Mouse (Mus musculus) spleen, embryonic (tissue): ENCODE results near the gene E130114P18Rik.

Source experiments
- CTCF ChIA-PET: fragments of 350-600 bp; sonication (Branson Sonifier 250); formaldehyde crosslinking; loops from one replicate; lab custom pipeline; 2022; lab: Charles Lee

Gene E130114P18Rik

DNA sequence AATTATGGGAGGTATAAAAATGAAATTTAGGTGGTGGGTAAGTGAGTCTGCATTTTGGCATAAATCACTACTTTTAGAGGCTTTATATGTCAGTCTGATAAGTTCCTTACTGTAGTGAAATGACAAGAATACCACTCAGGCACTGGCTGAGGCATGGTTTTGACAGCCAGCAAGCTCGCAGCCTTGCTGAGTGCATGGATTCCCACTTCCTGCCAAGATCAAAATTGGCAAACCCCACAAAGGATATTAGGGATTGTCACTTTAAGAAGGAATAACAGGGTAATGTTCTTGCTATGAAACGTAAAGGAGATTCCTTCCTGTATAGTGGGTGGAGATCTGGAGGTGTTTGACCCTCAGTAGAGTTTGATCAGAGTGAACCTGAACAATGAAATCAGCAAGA is 27.4 kb upstream of the E130114P18Rik start:
- CTCF ChIA-PET: no interaction called here

DNA sequence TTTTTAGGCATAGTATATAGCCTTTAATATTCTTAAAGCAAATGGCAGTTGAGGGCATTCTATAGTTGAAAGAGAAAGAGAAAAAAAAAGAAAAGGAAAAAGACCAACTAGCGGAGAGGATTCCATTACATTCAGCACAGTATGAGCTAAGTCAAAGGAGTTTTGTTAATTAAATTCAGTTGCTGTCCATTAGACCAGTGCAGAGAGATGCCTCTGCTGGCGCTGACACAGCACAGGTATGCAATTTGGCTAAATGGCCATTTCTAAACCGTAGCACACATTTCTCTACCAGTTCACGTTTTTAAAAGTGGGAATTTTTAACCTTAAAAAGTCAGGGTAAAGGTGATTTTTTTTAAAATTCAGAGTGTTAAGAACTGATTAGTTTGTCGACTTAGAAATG is 26.8 kb upstream of the E130114P18Rik start:
- CTCF ChIA-PET: no interaction called here

DNA sequence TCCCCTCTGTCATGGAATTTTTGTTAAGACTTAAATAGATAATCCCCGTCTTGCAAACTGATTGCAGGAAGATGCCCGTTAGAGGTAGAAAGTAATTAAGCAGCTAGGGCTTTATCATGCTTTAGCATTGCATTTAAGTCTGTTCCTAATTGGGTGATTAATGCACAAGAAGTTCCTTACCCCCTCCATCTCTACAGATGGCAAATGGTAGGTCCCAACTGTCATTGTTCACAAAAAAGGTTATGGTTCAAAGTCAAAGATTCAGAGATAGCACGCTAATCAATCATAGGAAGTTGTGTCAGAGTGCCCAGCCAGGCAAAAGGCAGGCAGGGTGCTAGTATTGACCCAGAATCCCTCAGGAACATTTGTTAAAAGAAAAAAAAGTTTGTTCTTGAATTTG is 25.9 kb upstream of the E130114P18Rik start:
- CTCF ChIA-PET: no interaction called here

DNA sequence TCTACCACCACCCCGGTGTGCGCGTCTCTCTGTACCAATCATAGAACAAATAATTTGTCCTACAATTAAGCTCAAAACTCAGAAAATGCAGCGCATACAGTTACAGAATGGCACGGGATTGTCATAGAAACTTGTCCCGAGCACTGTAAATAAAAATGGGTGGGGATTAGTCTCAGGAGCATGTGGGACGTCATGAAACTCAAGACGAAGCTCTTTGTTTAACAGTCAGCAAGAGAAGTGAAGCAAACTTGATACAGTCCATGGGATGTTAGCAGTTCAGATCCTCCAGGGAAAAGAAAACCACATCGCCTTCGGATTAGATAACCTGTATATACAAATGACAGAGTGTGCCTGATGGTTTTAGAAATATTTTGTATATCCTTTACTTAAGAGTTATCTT is 18.6 kb upstream of the E130114P18Rik start:
- CTCF ChIA-PET: no interaction called here

DNA sequence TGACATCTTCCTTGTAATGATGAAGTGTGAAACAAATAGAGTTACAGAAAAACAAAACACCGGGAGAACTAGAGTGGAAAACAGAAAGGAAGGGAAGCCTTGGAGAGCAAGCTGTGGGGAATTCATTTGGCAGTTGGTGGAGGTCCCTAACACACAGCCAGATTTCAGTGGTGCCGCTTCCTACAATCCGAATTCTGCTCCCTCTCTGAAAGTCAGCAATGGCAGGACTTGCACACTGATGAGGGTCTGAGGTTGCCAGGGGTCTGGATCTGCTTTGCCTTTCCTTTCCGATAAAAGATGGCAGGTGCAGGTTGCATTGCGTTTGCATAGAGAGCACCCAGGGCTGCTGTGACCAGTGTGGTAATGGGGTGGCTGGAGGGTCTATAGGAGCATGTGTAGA is 18.1 kb upstream of the E130114P18Rik start:
- CTCF ChIA-PET: no interaction called here

DNA sequence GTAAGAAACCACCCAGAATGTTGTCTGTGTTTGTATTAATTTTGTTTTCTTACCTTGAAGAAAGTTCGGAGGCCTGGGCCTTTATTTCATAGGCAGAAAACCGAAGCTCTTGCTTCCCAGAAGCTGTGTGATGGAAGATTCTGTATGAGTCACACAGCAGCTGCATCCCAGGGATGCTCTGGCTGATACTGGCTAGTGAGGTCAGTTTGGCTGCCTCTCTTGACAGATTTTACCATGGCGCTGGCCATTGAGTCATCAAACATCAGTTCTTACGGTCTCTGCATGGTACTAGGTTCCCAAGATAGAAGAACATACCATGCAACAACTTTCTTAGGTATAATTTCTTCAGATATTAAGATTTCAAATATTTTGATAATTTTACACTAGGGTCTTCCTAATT is 17.0 kb upstream of the E130114P18Rik start:
- CTCF ChIA-PET: no interaction called here

DNA sequence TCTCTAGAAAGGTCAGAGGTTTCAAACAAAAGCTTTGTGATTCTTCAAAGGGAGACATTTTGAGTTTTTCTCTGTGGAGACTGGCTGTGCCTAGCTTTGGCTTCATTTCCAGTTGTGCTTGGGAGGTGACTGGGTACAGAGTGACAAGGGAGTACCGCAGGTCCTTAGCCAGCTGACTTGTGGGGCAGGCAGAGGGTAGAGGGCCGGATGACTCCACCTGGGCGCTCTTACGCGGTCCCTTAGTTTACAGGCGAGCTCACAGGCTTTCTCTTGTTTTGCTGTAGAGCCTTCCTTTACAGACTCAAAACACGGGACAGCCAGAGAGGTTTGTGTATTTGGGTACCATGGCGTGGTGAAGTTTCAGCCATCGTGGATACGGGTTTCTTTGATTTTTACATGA is 16.1 kb upstream of the E130114P18Rik start:
- CTCF ChIA-PET: no interaction called here

DNA sequence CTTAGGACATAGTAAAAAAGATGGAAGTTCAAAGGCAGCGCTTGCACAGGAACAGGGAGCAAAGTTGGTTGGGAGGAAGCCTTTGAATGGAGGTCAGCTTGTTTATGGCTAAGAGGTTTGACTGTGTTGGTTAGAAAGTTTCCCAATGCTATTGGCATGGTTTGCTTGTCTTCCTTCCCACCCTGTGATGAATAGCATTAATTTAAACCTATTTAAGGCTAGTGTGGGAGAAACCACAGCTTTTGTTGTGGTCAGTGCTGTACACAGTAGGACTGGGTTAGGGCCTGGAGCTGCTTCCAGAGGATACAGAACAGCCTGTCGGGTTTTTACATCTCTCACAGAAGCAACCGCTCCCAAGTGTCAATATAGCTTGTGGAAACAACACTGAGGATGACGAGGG is 10.7 kb upstream of the E130114P18Rik start:
- CTCF ChIA-PET: interaction anchor here (0.5 to 0.9 kb wide), 2 partner anchors 10 to 16 kb away, joined by 3 to 6 read pairs; partner anchors contain the start of gene Nfia

DNA sequence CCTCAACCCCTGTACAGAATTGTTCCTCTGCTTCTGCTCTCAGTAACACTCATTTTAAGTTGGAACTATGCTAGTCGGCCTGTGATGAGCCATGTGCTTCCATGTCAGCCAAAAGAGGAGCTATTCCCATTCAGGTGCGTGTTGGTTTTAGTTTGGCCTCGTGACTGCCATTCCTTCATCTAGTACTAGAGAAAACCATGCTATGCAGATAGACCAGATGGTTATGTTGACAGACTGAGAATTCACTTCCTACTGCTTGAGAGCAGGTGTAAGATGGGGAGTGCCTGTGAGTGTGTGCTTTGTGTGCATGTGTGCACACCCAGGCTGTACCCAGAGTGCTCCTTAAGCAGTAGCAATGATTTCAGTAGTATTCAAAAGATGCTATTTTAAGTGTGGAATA is 9.6 kb upstream of the E130114P18Rik start:
- CTCF ChIA-PET: no interaction called here

DNA sequence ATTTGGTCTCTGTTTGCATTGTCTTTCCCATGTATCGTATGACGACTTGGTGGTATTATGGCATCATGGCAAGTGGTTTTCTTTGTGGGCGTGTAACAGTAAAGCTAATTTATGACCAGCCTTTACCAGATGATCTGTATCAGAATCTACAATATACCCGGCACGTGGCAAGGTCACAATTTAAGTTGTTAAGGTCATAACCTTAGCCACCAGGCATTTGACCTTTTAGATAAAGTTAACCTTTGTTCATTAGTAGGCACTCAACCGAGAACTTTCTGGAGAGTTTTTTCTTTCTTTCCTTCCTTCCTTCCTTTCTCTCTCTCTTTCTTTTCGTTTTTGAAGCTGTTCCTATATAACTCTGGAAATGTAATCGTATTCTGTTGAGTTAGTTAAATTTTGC is 8.7 kb upstream of the E130114P18Rik start:
- CTCF ChIA-PET: no interaction called here

DNA sequence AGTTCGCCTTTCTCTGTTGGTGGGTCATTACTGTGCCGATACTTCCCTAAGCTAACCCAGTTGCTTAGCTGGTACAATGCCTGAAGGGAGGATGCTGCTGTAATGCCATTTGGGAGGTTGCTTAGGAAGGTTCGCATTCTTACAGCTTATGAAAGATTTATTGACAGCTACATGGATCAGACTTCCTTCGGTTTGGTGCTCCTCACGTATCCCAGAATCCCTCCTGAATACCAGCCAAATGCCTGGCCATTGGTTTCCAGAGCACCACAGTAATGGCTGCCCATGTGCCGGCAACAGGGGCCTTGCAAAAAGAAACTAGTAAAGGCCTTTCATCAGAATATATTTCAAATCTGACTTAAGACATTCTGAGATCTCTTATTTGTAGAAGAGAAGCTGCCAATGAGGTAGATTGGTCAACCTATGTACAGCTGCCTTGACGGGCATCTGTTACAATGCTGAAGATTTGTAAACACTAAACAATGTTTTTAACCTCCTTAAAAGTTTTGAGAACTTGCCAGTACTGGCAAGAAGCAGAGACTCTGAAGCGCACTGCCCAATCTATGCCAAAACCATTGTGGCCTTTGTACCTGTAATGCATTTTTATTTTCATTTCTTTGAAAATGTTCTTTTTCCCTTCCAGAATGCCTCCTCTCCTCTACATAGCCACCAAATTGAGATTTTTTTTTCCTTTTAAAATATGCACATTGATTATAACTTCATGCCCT is 7.8 kb upstream of the E130114P18Rik start:
- CTCF ChIA-PET: no interaction called here

DNA sequence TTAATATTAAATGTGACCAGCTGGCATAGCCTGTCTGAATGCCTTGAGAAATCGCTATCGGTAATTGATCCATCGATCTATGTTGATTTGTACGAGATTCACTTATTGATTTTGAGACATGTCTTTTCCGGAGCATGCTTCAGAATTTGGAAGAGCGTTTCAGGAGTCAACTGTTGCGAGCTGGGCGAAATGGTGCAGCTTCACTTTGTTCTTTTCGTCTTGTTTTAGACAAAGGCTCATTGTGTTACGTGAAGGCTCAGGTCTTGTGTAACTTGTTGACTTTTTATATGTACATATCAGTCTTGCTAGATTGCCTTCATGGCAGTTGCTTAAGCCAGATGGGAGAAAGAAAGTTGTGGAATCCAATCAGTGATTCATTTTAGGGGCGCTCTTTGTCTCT is 6.4 kb upstream of the E130114P18Rik start:
- CTCF ChIA-PET: no interaction called here

DNA sequence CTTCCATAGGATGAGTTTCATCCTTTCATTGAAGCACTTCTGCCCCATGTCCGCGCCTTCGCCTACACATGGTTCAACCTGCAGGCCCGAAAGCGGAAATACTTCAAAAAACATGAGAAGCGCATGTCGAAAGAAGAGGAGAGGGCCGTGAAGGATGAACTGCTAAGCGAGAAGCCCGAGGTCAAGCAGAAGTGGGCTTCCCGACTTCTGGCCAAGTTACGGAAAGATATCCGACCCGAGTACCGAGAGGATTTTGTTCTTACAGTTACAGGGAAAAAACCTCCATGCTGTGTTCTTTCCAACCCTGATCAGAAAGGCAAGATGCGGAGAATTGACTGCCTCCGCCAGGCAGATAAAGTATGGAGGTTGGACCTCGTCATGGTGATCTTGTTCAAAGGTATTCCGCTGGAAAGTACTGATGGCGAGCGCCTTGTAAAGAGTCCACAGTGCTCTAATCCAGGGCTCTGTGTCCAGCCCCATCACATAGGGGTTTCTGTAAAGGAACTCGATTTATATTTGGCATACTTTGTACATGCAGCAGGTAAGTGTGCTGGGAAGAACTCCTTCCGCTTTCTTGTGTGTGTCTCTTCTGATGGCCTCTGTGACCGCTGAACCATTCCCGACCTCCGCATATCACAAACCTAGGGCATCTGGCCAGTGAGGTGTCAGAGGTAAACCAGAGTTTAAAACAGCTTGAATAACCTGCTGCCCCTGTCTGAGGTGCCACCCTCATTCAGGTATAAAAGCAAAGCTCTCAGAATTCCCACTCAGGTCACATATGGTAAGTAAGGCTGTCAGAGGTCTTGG is 5.4 kb upstream of the E130114P18Rik start:
- CTCF ChIA-PET: no interaction called here

DNA sequence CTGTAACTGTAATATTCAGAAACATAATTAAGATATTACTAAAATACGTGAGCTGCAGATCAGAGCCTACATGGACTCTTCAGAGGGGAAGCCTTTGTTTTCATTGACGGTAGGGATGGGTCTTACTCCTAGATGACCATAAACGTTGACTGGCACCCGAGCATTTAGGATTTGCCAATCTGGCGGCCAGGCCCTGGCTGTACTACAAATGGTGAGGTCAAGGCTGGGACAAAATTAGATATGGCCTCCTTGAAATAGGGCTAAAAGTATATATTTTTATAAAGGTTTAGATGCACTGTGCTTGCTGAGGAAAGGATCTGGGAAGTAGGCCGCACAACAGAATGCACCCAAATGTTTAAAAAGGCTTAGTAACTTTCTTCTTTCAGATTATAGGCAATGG is 4.6 kb upstream of the E130114P18Rik start:
- CTCF ChIA-PET: no interaction called here

DNA sequence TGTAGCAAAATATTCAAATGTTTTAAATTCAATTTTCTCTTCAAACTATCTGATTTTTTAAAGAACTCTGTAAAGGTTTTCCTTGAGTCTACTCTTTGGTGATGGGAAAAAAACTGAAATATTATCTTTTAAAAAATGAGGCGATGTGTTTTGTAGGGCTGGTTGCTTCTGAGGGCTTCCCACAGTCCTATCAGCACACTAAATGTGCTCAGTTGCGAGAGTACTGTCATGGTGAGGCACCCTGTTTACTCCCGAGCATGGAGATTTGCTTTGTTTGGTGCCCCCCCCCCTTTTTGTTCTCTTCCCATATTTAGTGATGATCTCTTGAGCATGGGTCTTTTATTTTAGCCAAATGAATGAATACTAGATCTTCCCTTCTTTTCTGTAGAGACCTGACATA is 4.2 kb upstream of the E130114P18Rik start:
- CTCF ChIA-PET: no interaction called here

DNA sequence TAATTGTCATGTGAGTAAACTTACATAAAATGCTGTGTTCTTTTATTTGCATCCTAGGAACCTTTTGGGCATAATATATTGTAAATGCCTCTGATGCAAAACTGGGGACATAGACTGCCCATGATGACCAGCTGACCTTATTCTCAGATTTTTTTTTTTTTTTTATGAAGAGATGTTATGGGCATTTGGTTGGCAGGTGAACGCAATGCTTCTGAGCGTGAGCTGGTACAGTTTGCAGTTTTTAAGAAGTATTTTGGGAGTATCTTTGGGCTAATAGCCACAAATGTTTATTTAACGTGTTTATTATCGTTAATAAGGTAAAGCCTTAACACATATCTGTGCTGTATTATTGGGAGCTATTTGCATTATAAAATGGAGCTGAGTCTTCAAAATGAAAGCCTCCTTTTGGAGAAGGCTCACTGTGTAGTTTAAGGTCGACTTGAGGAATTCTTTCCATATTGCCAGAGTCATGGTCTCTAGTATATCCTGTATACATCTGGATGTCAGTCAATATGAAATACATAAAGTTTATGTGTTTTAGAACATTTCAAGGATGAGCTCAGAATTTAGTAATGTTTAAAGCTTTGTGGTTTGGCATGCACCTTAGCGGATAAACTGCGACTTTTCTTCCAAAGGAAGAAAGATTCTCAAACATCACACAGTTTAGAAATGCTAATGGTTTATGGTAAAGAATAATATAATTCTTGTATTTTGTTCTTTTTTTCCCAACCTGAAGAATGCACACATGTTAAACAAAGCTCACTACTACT is 3.0 kb upstream of the E130114P18Rik start:
- CTCF ChIA-PET: no interaction called here

DNA sequence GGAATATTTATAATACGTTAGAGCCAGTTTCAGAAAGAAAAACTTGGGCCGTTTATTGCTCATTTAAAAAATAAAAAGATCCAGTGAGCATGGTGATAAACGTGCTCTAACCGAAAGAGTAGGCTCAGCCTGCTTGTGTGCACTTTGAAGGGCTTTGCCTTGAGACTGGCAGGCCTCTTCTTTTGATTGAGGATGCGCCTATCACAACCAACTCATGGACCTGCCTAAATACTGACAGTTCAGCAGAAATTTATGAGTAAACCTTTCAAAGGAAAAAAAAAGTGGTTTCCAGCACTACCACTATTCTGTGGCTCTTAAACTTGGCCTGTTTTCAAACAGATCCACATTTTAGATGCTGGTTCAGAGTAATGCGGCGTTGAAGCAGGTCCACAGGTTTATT is 2.1 kb upstream of the E130114P18Rik start:
- CTCF ChIA-PET: no interaction called here

DNA sequence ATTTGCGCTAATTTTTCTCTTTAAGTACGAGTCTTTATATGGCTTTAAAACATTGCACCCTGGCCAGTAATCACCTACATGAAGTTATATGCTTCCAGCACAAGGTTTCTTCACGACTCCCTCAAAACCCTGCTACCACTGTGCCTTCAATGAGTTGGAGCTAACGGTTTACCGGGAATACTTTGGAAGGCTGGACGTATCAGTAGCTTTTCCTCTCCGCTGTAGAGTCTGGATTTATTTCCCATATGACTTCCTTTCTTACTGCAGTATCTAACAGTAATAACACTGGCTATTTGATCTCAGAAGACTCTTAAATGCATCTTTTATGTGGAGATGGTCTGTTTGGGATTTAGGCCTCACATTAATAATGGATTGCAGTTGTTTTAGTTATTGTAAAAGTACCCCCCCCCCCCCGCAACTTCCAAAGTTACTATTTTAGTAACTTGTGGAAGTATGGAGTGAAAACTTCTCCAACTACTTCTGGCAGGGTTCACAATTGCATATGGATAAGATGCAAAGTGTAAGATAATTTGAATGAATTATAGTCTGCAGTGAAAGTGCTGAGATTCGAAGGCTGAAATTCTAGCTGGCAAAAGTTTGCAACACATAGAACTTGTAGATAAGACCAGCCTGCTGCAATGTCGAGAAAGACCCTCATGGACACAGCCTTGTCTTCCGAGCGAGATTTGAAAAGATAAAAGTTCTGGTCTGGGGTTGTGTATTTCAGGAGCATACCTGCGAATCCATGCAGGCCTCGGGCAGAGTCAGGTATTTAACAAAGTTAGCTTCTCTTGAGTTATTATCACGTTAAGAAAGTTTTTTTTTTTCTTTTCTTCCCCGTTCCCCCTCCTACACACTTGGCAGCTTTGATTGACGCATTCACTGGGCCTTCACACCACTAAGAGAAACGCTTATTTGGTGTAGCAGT is 1.4 kb upstream of the E130114P18Rik start:
- CTCF ChIA-PET: interaction anchor here (0.7 to 0.9 kb wide), 2 partner anchors 10 to 28 kb away, joined by 6 to 11 read pairs; no protein-coding TSS in a partner anchor

DNA sequence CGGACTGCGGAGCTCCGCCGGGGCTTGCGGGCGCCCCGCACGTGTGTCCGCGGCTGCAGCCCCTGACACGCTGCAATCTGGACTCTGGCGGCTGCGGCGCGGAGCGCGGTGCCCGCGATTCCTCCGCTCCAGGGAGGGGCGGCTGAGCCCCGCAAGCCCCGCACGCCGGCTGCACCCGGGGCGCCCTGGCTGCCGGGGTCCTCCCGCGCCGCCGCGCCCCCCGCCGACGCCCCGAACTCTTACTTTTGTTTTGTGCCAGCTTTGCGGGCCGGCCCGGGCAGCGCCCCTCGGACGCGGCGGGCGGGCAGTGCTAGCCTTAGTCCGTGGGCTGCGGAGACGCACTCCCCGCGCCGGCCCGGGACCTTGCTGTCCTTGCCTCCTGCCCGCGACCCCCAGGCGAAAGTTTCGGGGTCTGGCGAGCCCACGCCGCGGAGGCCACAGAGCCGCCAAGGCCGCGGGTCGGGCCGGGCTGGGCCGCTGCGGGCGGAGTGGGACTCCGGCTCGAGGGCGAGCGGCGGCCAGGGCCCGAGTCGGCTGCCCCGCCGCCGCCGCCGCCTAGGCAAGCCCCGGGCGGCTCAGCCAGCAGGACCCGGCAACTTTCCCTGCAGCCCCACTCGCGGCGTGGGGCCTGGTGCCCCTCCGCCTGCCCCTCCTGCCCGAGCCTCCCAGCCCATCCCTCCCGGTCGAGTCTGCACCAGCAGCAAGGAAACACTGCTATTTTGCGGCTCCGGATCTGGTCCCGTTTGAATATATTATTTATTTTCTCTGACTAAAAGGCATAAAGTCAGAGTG is 529 bp upstream of the E130114P18Rik start:
- CTCF ChIA-PET: interaction anchor here (0.7 to 0.9 kb wide), 2 partner anchors 11 to 28 kb away, joined by 6 to 11 read pairs; no protein-coding TSS in a partner anchor

DNA sequence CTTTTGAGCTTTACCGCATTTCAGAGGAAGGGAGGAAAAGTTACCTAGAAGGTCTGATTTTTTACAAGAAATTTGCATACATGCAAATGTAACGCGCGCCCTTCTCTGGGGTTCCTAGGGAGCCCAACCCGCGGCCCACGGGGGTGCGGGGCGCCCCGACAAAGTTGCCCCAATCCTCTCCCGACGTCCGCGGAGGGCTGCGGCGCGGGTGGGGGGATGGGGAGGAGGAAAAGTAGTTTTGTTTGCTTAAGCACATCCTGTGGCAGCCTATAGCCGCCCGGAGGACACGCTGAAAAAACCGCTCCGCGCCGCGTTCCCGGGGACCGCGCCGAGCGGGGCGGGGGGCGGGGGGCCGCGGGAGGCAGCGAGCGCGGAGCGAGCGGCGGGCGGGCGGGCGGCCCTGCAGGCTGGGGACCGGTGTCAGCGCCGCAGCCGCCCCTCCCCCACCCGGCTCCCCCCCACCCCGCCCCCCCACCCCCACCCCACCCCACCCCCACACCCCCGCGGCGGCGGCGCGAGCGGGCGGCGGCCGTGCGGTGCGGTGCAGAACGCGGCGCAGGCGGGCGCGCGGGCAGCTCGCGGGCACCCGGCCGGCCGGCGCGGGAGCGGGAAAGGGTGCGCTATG is 685 bp downstream of the E130114P18Rik start:
- CTCF ChIA-PET: interaction anchor here (0.6 kb wide), 1 partner anchor 18 kb away, joined by 5 read pairs; no protein-coding TSS in a partner anchor
